Mouse (Mus musculus) liver, embryonic 14.5 days (tissue): ENCODE data around the gene Tmem181a.
"Not testable (repeated sequence)": the region's sequence is repeated elsewhere in the genome, so short reads cannot be mapped to it uniquely, and the experiment has no call there.

Experiments used
- CTCF ChIP-seq: IDR thresholded peaks from 2 replicates; pipeline ENCODE4 v1.5.1; 2016; ENCODE audit warnings: antibody characterized with exemption, low read depth, control low read depth
- EP300 ChIP-seq: IDR thresholded peaks from 2 replicates; pipeline ENCODE4 v1.6.1; 2016; ENCODE audit warnings: antibody characterized with exemption, low read depth

- TF ChIP-seq CTCF, EP300: not testable (repeated sequence)
These were observed 72.3 kb downstream of the Tmem181a start for GRCm38 (mm10) chr17:6328997-6329396.
